Mouse (Mus musculus) embryo, embryonic 11.5 days (tissue): Measurements from ENCODE around the gene Ncmap.

ENCODE experiments used
- DNase-seq: peaks from one replicate; pipeline ENCODE4 v3.0.0-alpha.2; 2012; ENCODE audit warnings: low read depth, low spot score

Gene Ncmap

DNA sequence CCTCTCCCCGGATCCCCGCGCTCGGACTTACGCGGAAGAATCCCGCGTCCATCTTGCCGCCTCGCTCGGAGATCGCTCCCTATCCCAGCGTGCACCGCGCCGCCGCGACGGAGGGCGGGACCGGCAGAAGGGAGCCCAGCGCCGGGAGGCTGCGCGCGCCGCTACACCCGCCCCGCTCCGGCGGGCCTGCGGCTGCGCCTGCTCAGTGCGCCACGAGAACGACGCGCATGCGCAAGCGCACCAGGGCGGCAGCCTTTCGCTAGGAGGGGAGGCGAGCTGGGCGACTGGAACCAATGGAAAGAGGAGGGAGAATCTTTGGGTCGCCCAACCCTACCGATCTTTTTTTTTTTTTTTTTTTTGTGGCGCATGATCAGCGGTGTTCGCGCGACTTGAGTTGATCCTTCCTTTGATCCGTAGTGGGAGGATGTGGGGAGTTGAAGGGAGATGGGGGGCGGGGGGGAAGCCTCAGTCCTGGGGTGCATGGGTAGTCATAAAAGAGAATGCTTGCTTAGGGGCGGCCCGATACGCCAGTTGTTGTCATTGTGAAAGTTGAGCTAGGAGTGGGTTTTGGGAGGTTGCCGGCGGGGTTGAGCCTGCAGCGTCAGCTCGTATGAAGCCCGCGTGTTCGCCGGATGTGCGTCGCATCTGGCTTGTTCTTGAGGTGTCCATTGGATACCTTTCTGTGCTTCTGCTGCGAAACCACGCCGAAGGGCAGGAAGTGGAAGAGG, 44.8 kb downstream of the Ncmap start, which contains the start of gene Srrm1:
Srrm1 (minus strand) TSS at position 256 of the 728 bp plus-strand sequence.
- peak; percentile 96 for DNase-seq

DNA sequence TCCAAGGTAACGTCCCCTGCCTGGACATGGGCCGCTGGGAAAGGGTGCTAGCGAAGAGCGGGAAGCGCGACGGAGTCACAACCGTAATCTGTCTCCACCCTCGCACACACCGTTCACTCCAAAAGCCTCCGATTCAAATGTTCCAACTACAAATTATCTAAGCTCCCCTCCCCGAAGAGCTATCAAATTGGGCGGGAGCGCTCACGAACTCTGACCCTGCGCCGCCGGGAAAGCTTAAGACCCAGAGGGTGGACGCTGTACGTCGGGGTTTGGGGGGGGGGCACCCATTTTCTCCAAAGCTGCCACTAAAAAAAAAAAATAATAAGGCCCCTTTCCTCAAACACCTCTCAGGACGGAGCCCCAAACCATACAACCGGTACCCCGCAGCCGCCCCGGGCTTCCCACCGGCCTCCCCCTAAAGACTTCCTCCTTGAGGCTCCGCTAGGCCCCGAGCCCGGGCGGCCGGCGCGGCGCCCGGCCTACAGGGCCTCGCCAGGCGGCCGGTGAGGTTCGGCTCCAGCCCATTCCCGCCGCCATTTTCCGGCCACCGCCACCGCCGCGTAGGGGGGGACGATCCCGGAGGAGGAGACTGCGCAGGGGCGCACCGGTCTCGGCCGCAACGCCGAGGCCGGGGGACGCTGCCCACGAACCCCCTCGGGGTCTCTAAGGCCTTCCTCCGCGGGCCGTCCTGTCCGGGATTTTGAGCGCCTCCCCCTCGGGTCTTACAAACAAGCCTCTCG, 45.5 kb downstream of the Ncmap start:
- peak; percentile 11 for DNase-seq

DNA sequence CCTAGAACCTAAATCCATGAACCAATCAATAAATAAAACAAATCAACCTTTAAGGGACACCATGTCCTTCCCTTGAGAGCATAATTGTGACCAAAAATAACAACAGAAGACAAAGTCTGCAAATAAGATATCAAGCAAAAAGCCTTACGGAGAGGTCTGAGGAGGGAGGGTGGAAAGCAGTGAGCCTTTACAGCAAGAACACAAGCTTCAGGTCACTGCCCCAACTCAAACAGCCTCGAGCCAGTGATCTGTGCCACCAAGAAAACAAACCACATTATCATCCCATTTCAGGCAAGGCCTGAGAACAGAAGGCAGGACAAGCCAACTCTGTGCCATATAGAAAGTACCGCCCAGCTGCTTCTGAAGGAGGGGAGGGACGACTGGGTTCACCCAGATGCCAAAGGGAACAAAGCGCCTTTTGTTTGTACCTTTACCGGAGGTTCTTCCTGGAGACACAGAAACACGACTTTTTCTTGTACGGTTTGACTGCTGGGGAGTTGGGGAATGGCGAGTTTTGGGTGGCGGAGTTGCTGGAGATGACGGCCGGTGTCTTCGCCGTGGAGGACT, 60.6 kb downstream of the Ncmap start:
- DNase-seq = no peak

DNA sequence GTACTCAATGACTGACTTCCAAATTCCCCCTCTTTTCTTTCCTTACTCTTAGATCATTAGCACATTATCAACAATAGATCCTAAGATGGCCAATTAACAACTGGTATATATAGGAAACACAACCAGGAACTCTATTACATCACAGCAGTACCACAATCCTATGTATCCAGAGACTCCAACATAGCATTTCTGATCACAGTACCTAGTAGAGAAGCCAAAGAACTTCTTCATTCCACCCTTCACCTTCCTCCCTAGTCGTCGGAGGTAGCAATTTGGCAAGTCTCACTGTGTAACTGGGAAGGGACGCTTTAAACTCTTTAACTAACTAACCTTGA, 62.0 kb downstream of the Ncmap start:
- DNase-seq = no peak

DNA sequence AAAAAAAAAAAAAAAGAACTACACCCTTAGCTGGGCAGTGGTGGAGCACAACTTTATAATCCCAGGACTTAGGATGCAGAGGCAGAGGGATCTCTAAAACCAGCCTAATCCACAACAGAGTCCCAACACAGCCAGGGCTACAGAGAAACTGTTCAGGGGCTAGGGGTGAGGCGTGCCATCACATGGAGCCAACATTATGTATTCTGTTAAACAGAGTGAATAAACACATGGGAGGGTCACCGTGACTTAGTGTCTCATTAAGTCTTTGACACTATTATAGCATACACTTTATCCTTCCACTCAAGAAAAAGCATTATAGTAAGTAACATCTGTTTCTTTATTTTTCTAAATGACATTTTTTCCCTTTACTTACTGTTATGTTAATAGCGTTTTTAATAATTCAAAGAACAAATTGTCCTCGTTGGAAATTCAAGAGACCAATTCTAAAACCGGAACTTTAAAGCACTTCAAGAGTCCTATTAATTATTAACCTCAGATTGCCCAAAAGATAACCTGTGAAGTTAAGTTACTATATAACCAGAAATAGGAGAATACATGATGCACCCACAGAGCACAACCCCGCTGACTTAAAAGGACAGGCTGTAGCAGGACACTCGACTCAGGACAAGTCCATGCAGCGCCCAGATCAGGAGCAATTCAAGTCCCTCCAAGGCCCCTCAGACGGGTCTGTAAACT, 62.6 kb downstream of the Ncmap start:
- DNase-seq = no peak

DNA sequence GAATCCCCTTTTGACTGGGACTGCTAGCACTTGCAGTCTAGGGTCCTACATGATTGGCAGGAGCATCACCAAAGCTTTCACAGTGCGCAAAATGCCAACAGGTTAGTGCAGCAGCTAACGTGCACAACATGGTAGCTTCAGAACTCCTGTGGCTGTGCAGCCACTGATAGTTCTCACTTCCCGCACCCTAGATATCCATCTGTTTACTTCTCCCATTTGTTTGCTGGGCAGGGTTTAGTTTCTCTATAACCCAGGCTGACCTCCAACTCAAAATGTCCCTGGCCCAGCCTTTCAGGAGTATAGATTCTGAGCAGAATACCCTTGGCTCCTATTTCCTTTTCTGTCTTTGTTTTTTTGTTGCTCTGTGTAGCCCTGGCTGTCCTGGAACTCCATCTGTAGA, 71.6 kb downstream of the Ncmap start:
- no peak for DNase-seq

DNA sequence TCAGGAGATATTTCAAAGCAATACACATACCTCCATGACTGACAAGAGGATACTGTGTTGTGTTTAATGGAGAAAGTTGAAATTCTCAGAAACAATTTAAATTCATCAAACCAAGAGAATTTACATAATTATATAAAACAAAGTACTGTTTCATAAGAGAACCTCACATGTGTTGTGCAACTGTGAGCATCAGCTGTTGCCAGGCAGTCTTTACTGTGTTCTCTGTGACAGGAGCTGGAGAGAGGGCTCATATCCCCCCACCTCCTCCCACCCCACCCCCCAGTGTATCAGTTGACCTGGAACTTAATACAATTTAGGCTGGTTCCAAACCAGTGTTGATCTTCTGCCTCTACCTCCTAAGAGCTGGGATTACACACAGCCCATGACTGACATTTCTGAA, 72.0 kb downstream of the Ncmap start:
- DNase-seq = no peak

DNA sequence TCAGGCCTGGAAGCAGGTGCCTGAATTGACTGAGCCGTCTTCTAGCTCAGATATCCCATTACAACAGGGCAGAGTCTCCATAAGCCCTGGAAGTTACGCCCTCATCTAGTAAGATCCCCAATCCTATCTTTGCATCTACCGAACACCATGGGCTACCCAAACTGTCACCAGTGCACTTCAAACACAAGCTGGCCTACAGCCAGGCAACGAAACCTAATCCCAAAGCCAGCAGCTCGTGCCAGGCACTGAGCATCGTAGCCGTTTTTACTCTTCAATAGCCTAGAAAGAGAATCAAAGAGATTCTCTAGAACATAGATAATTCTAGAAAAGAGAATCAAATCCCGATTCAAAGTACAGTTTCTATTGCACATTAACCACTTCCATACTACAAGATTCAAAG, 75.0 kb downstream of the Ncmap start:
- DNase-seq = no peak
